Comparison of ENCODE assay signal across 14 mouse cellular contexts in the genomic region with DNA sequence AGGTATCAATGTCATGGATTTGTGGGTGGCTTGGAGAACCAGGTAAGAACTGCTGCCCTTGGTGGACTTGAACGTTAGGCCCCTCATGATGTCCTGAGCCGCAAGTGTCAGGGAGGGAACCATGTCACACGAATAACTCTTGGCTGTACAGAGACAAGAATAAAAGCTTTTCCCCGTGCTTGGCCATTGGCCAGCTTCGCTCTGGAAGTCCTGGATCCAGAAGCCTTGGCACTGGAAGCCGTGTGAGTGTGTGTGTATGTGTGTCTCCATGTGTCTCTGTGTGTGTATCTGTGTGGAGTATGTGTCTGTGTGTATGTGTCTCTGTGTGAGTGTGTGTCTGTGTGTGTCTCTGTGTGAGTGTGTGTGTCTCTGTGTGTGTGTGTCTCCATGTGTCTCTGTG. TPM values are rescaled to one million over a fixed set of nuclear protein-coding genes. Genes with fewer than 3 reads are reported as not detected.
A peak's percentile ranks its signal among the peaks of the same experiment; 100 is the strongest.
DNase-seq lines count a peak whose midpoint lies in the region; ATAC-seq and TF ChIP-seq lines count a peak whose summit lies in the region.
"Had no signal": no experiment of that assay in that cellular context is flagged by ENCODE, and none has a peak within 500 bp of the region (broad histone marks: within the 10 kb centered on the region; RNA-seq: fewer than 3 reads in every experiment).

No protein-coding gene starts in this region.

- peaks cover 3% of the 10 kb centered on the region; the same call in 1 of the 2 replicates for H3K4me1 ChIP-seq in embryonic facial prominence, embryonic 14.5 days (ENCODE audit: control insufficient read depth, insufficient read depth, low read length)
- peaks cover 25% of the 10 kb centered on the region for H3K4me1 ChIP-seq in embryonic facial prominence, embryonic 10.5 days
- H3K4me1 ChIP-seq in hindbrain, postnatal 0 days (ENCODE audit: insufficient read depth, low read length) = no peaks in the 10 kb centered on the region
- H3K4me1 ChIP-seq in hindbrain, embryonic 16.5 days (ENCODE audit: control insufficient read depth, insufficient read depth, low read depth, low read length) = no peaks in the 10 kb centered on the region
- no peaks in the 10 kb centered on the region for H3K4me1 ChIP-seq in lung, postnatal 0 days (ENCODE audit: insufficient read depth, low read depth, low read length)
- no peaks in the 10 kb centered on the region for H3K4me1 ChIP-seq in neural tube, embryonic 15.5 days
- H3K4me1 ChIP-seq: embryonic facial prominence, embryonic 12.5 days; liver, embryonic 13.5 days; midbrain, embryonic 12.5 days; neural tube, embryonic 12.5 days had no signal

- no peaks in the 10 kb centered on the region for H3K36me3 ChIP-seq in embryonic facial prominence, embryonic 14.5 days (ENCODE audit: control insufficient read depth, insufficient read depth, low read length)
- H3K36me3 ChIP-seq in embryonic facial prominence, embryonic 10.5 days (replicated peaks) = no peaks in the 10 kb centered on the region
- H3K36me3 ChIP-seq in hindbrain, postnatal 0 days (ENCODE audit: insufficient read depth, low read length) = no peaks in the 10 kb centered on the region
- H3K36me3 ChIP-seq in hindbrain, embryonic 16.5 days (ENCODE audit: control insufficient read depth, insufficient read depth, low read length) = no peaks in the 10 kb centered on the region
- H3K36me3 ChIP-seq in lung, postnatal 0 days (ENCODE audit: insufficient read depth, low read length) = no peaks in the 10 kb centered on the region
- H3K36me3 ChIP-seq in neural tube, embryonic 15.5 days = no peaks in the 10 kb centered on the region
- H3K36me3 ChIP-seq: embryonic facial prominence, embryonic 12.5 days; liver, embryonic 13.5 days; midbrain, embryonic 12.5 days; neural tube, embryonic 12.5 days had no signal

- 70% methylated on average over 6 of the region's 6 CpGs for WGBS in embryonic facial prominence, embryonic 14.5 days
- 89% methylated on average over 6 of the region's 6 CpGs for WGBS in embryonic facial prominence, embryonic 10.5 days
- WGBS in hindbrain, postnatal 0 days = 44% methylated on average over 6 of the region's 6 CpGs
- 55% methylated on average over 6 of the region's 6 CpGs for WGBS in hindbrain, embryonic 16.5 days
- WGBS in lung, postnatal 0 days = 31% methylated on average over 6 of the region's 6 CpGs
- WGBS in neural tube, embryonic 15.5 days = 65% methylated on average over 6 of the region's 6 CpGs

- no peak for TF ChIP-seq EP300 in lung, postnatal 0 days (IDR thresholded peaks at IDR 0.05)

- no peak for TF ChIP-seq POLR2A in brain, embryonic 14.5 days (IDR thresholded peaks at IDR 0.05; ENCODE audit: borderline replicate concordance, extremely low read depth, insufficient read depth, insufficient read length, poor library complexity, severe bottlenecking)

- H3K27me3 ChIP-seq in embryonic facial prominence, embryonic 14.5 days (replicated peaks; ENCODE audit: control insufficient read depth, insufficient read depth, low read length) = no peaks in the 10 kb centered on the region
- H3K27me3 ChIP-seq in embryonic facial prominence, embryonic 10.5 days (replicated peaks; ENCODE audit: low read depth, poor library complexity, severe bottlenecking) = no peaks in the 10 kb centered on the region
- H3K27me3 ChIP-seq in hindbrain, postnatal 0 days (ENCODE audit: insufficient read depth, low read length) = no peaks in the 10 kb centered on the region
- H3K27me3 ChIP-seq in hindbrain, embryonic 16.5 days (replicated peaks; ENCODE audit: control insufficient read depth, insufficient read depth, low read length) = no peaks in the 10 kb centered on the region
- no peaks in the 10 kb centered on the region for H3K27me3 ChIP-seq in lung, postnatal 0 days (replicated peaks; ENCODE audit: insufficient read depth, low read length)
- H3K27me3 ChIP-seq in neural tube, embryonic 15.5 days (replicated peaks) = no peaks in the 10 kb centered on the region
- H3K27me3 ChIP-seq: embryonic facial prominence, embryonic 12.5 days; forebrain, embryonic 13.5 days; liver, embryonic 13.5 days; midbrain, embryonic 12.5 days; neural tube, embryonic 12.5 days had no signal

- 0 out of 2 replicates have a peak, but pooled peaks cover 3% of the 10 kb centered on the region for H3K9me3 ChIP-seq in embryonic facial prominence, embryonic 14.5 days (ENCODE audit: control insufficient read depth, low read length)
- no peaks in the 10 kb centered on the region for H3K9me3 ChIP-seq in embryonic facial prominence, embryonic 10.5 days
- H3K9me3 ChIP-seq in hindbrain, postnatal 0 days (ENCODE audit: low read length) = no peaks in the 10 kb centered on the region
- H3K9me3 ChIP-seq in hindbrain, embryonic 16.5 days (ENCODE audit: control insufficient read depth, low read length) = no peaks in the 10 kb centered on the region
- H3K9me3 ChIP-seq in lung, postnatal 0 days (ENCODE audit: low read length) = no peaks in the 10 kb centered on the region
- H3K9me3 ChIP-seq in neural tube, embryonic 15.5 days (replicated peaks) = no peaks in the 10 kb centered on the region
- H3K9me3 ChIP-seq: embryonic facial prominence, embryonic 12.5 days; forebrain, embryonic 13.5 days; liver, embryonic 13.5 days; midbrain, embryonic 12.5 days; neural tube, embryonic 12.5 days had no signal

- no peak for TF ChIP-seq CTCF in hindbrain, postnatal 0 days (IDR thresholded peaks at IDR 0.05; ENCODE audit: low read depth)
- TF ChIP-seq CTCF in lung, postnatal 0 days (IDR thresholded peaks at IDR 0.05) = no peak
- TF ChIP-seq CTCF in brain, embryonic 14.5 days (IDR thresholded peaks at IDR 0.05; ENCODE audit: borderline replicate concordance, extremely low read depth, insufficient read depth, insufficient read length) = no peak

- H3K27ac ChIP-seq in embryonic facial prominence, embryonic 14.5 days (replicated peaks; ENCODE audit: low read depth, low read length) = no peak overlapping the region
- no peak overlapping the region for H3K27ac ChIP-seq in embryonic facial prominence, embryonic 10.5 days (replicated peaks)
- H3K27ac ChIP-seq in hindbrain, postnatal 0 days = no peak overlapping the region
- H3K27ac ChIP-seq in hindbrain, embryonic 16.5 days (ENCODE audit: low read depth, low read length) = no peak overlapping the region
- H3K27ac ChIP-seq in lung, postnatal 0 days (ENCODE audit: low read length) = no peak overlapping the region
- no peak overlapping the region for H3K27ac ChIP-seq in neural tube, embryonic 15.5 days (replicated peaks)
- H3K27ac ChIP-seq: forebrain, embryonic 13.5 days; liver, embryonic 13.5 days; midbrain, embryonic 12.5 days; neural tube, embryonic 12.5 days had no signal

- ATAC-seq in embryonic facial prominence, embryonic 14.5 days (ENCODE audit: low read depth) = no peak
- no peak for ATAC-seq in hindbrain, postnatal 0 days
- no peak for ATAC-seq in hindbrain, embryonic 16.5 days
- 0 out of 2 replicates have a peak, but pooled peaks have one; percentile 9 for ATAC-seq in lung, postnatal 0 days
- no peak for ATAC-seq in neural tube, embryonic 15.5 days (ENCODE audit: low FRiP score)
- ATAC-seq: forebrain, embryonic 13.5 days had no signal

- H3K9ac ChIP-seq in embryonic facial prominence, embryonic 14.5 days (ENCODE audit: low read depth, low read length) = no peak overlapping the region
- H3K9ac ChIP-seq in hindbrain, postnatal 0 days (replicated peaks; ENCODE audit: low read length) = no peak overlapping the region
- H3K9ac ChIP-seq in hindbrain, embryonic 16.5 days (ENCODE audit: low read depth, low read length) = no peak overlapping the region
- H3K9ac ChIP-seq in lung, postnatal 0 days (replicated peaks; ENCODE audit: low read depth) = no peak overlapping the region
- no peak overlapping the region for H3K9ac ChIP-seq in neural tube, embryonic 15.5 days (replicated peaks)
- H3K9ac ChIP-seq: embryonic facial prominence, embryonic 12.5 days; forebrain, embryonic 13.5 days; liver, embryonic 13.5 days; midbrain, embryonic 12.5 days; neural tube, embryonic 12.5 days had no signal

- no peak overlapping the region for H3K4me3 ChIP-seq in embryonic facial prominence, embryonic 14.5 days (ENCODE audit: low read depth, low read length)
- no peak overlapping the region for H3K4me3 ChIP-seq in embryonic facial prominence, embryonic 10.5 days
- no peak overlapping the region for H3K4me3 ChIP-seq in hindbrain, postnatal 0 days (ENCODE audit: low read length)
- no peak overlapping the region for H3K4me3 ChIP-seq in hindbrain, embryonic 16.5 days (ENCODE audit: low read length)
- H3K4me3 ChIP-seq in lung, postnatal 0 days (ENCODE audit: low read depth, low read length) = no peak overlapping the region
- no peak overlapping the region for H3K4me3 ChIP-seq in neural tube, embryonic 15.5 days (replicated peaks)
- H3K4me3 ChIP-seq: embryonic facial prominence, embryonic 12.5 days; forebrain, embryonic 13.5 days; liver, embryonic 13.5 days; midbrain, embryonic 12.5 days; neural tube, embryonic 12.5 days had no signal

- H3K4me2 ChIP-seq in embryonic facial prominence, embryonic 14.5 days (ENCODE audit: low read depth, low read length) = no peak overlapping the region
- no peak overlapping the region for H3K4me2 ChIP-seq in hindbrain, postnatal 0 days (ENCODE audit: low read depth, low read length)
- H3K4me2 ChIP-seq in hindbrain, embryonic 16.5 days (ENCODE audit: low read length) = no peak overlapping the region
- H3K4me2 ChIP-seq in lung, postnatal 0 days (replicated peaks; ENCODE audit: low read depth, low read length) = no peak overlapping the region
- H3K4me2 ChIP-seq in neural tube, embryonic 15.5 days = no peak overlapping the region
- H3K4me2 ChIP-seq: embryonic facial prominence, embryonic 12.5 days; forebrain, embryonic 13.5 days; liver, embryonic 13.5 days; midbrain, embryonic 12.5 days; neural tube, embryonic 12.5 days had no signal

- DNase-seq in embryonic facial prominence, embryonic 14.5 days (ENCODE audit: low spot score) = peak; percentile 28
- DNase-seq in embryonic facial prominence, embryonic 10.5 days (ENCODE audit: low spot score) = no peak
- peak; percentile 52 for DNase-seq in hindbrain, postnatal 0 days (ENCODE audit: low spot score)
- DNase-seq in lung, postnatal 0 days (ENCODE audit: low spot score) = peak; percentile 52
- no peak for DNase-seq in lung, postnatal 25 days (ENCODE audit: low spot score)
- DNase-seq in brain, embryonic 14.5 days (ENCODE audit: low read depth) = peak; percentile 56
- DNase-seq: cerebellum, adult 9-10 months; liver, embryonic 13.5 days had no signal

RNA-seq across cellular contexts. Expression of gene Tmsb10, which starts 53.3 kb away (rescaled TPM):
- 2,276 and 2,340 TPM in 2 replicates for polyA plus RNA-seq in embryonic facial prominence, embryonic 14.5 days (2014; fragmentation: Nextera tagmentation; extraction: Ambion mirVana)
- 3,167 and 3,450 TPM in 2 replicates for polyA plus RNA-seq in embryonic facial prominence, embryonic 10.5 days (2016; fragmentation: Nextera tagmentation; extraction: Ambion mirVana)
- total RNA-seq in hindbrain, postnatal 0 days (2014; rRNA removed) = 140 and 166 TPM in 2 replicates
- 5,541 and 5,741 TPM in 2 replicates for polyA plus RNA-seq in hindbrain, postnatal 0 days (2015; fragmentation: Nextera tagmentation; extraction: Ambion mirVana)
- polyA plus RNA-seq in hindbrain, embryonic 16.5 days (2015; fragmentation: Nextera tagmentation; extraction: Ambion mirVana) = 3,926 and 4,269 TPM in 2 replicates
- 2,084 and 2,244 TPM in 2 replicates for polyA plus RNA-seq in lung, postnatal 0 days (2015; fragmentation: Nextera tagmentation; extraction: Ambion mirVana)
- polyA plus RNA-seq in brain, embryonic 14.5 days (2012; rRNA removed) = 2,021 and 2,994 TPM in 2 replicates
- 3,928 and 4,902 TPM in 2 replicates for polyA plus RNA-seq in neural tube, embryonic 15.5 days (2015; fragmentation: Nextera tagmentation; extraction: Ambion mirVana)

Comparison
In these comparisons a context has a peak if more than half of its experiments do, and no peak if none do; other contexts are left out.
1. DNase-seq: peak in embryonic facial prominence, embryonic 14.5 days (single experiment), hindbrain, postnatal 0 days (single experiment), lung, postnatal 0 days (single experiment) and brain, embryonic 14.5 days (single experiment); none in embryonic facial prominence, embryonic 10.5 days (single experiment) and lung, postnatal 25 days (single experiment).